Mouse (Mus musculus) liver, embryonic 12.5 days (tissue): ENCODE results near the gene Fam32a. TPM values are rescaled to one million over a fixed set of nuclear protein-coding genes. Genes with fewer than 3 reads are reported as not detected.

Experiments
- ATAC-seq: fragments of 200-750 bp; cut with Nextera tagmentation; 2 replicates; pipeline ENCODE4 v1.8.0; 2017; ENCODE audit warnings: moderate number of reproducible peaks, mild to moderate bottlenecking, moderate library complexity
- H3K27ac ChIP-seq: fragments of 300-500 bp; sonication (generic); 2 replicates; pipeline ENCODE4 v1.5.1; 2016; ENCODE audit warnings: mild to moderate bottlenecking
- H3K27me3 ChIP-seq: fragments of 300-500 bp; sonication (generic); replicated peaks from 2 replicates; pipeline ENCODE4 v1.6.1; 2016; ENCODE audit warnings: mild to moderate bottlenecking, moderate library complexity
- H3K36me3 ChIP-seq: fragments of 300-500 bp; sonication (generic); 2 replicates; pipeline ENCODE4 v1.6.1; 2016; ENCODE audit warnings: mild to moderate bottlenecking, moderate library complexity
- H3K4me1 ChIP-seq: fragments of 300-500 bp; sonication (generic); 2 replicates; pipeline ENCODE4 v1.6.1; 2016
- H3K4me2 ChIP-seq: fragments of 300-500 bp; sonication (generic); 2 replicates; pipeline ENCODE4 v1.6.1; 2016; ENCODE audit warnings: mild to moderate bottlenecking, moderate library complexity
- H3K4me3 ChIP-seq: fragments of 300-500 bp; sonication (generic); 2 replicates; pipeline ENCODE4 v1.5.1; 2016; ENCODE audit warnings: mild to moderate bottlenecking, moderate library complexity
- H3K9ac ChIP-seq: fragments of 300-500 bp; sonication (generic); 2 replicates; pipeline ENCODE4 v1.6.1; 2016; ENCODE audit warnings: mild to moderate bottlenecking, moderate library complexity
- H3K9me3 ChIP-seq: fragments of 300-500 bp; sonication (generic); replicated peaks from 2 replicates; pipeline ENCODE4 v1.6.1; 2016; ENCODE audit warnings: mild to moderate bottlenecking, moderate library complexity
- WGBS: fragments of 180-500 bp; shearing (Covaris S2); methylation state at CpG from one replicate; pipeline ENCODE4 v1.1.7; 2016; ENCODE audit not compliant: insufficient replicate concordance; 5-methylcytosine and 5-hydroxymethylcytosine counted together
- polyA plus RNA-seq: library from polyadenylated mRNA; unstranded; fragments of >200 nt; fragmentation: Nextera tagmentation; extraction: Ambion mirVana; gene quantifications from 2 replicates; pipeline ENCODE4 v1.2.1, GENCODE M21; 2016

Fam32a gene
- 42.7 and 43.0 TPM in 2 replicates for polyA plus RNA-seq

- 6% methylated on average over 39 of the region's 39 CpGs for WGBS
- Histone ChIP-seq H3K27ac (peak within 1 kb of the TSS; percentile 92), H3K36me3 (peaks cover 37% of the 10 kb centered on the region), H3K9me3 (no peaks in the 10 kb centered on the region), H3K4me3 (peak within 1 kb of the TSS; percentile 92), H3K27me3 (no peaks in the 10 kb centered on the region; the same call in 1 of the 2 replicates), H3K4me1 (peaks cover 19% of the 10 kb centered on the region), H3K4me2 (peak within 1 kb of the TSS; percentile 89), H3K9ac (peak within 1 kb of the TSS; percentile 90)
- ATAC-seq, result peak; percentile 97
These were observed at the start of gene Fam32a for GRCm38 (mm10) chr8:72219541-72220363. Gene Fam32a (plus strand): TSS chr8:72219730.

GRCm38 (mm10) chr8:72177346-72177925 lies 42.1 kb upstream of the Fam32a start:
- Histone ChIP-seq H3K9me3 (no peaks in the 10 kb centered on the region), H3K27me3 (no peaks in the 10 kb centered on the region), H3K27ac (no peak overlapping the region), H3K4me2 (no peak overlapping the region), H3K36me3 (peaks cover 98% of the 10 kb centered on the region), H3K4me3 (no peak overlapping the region), H3K4me1 (no peaks in the 10 kb centered on the region), H3K9ac (no peak overlapping the region)
- ATAC-seq, result peak; percentile 37; the same call in 1 of the 2 replicates
- WGBS, result 63% methylated on average over 5 of the region's 5 CpGs

GRCm38 (mm10) chr8:72183554-72184202 lies 35.9 kb upstream of the Fam32a start:
- 58% methylated on average over 2 of the region's 2 CpGs for WGBS
- Histone ChIP-seq H3K9me3 (no peaks in the 10 kb centered on the region), H3K4me2 (no peak overlapping the region), H3K9ac (no peak overlapping the region), H3K36me3 (peaks cover 36% of the 10 kb centered on the region), H3K4me3 (no peak overlapping the region), H3K27me3 (no peaks in the 10 kb centered on the region), H3K27ac (no peak overlapping the region), H3K4me1 (no peaks in the 10 kb centered on the region)
- no peak for ATAC-seq

GRCm38 (mm10) chr8:72187793-72188331 lies 31.7 kb upstream of the Fam32a start:
- Histone ChIP-seq H3K27me3 (no peaks in the 10 kb centered on the region), H3K36me3 (no peaks in the 10 kb centered on the region), H3K9ac (no peak overlapping the region), H3K4me1 (no peaks in the 10 kb centered on the region), H3K4me2 (no peak overlapping the region), H3K9me3 (no peaks in the 10 kb centered on the region), H3K27ac (no peak overlapping the region), H3K4me3 (no peak overlapping the region)
- ATAC-seq, result no peak
- WGBS, result 71% methylated on average over 2 of the region's 2 CpGs

- Histone ChIP-seq H3K9me3 (no peaks in the 10 kb centered on the region), H3K4me3 (peak within 1 kb of the TSS; percentile 10; the same call in 1 of the 2 replicates), H3K4me1 (no peaks in the 10 kb centered on the region), H3K9ac (no peak within 1 kb of the TSS), H3K27ac (no peak within 1 kb of the TSS), H3K36me3 (no peaks in the 10 kb centered on the region), H3K4me2 (0 out of 2 replicates have a peak within 1 kb of the TSS, but pooled peaks have one; percentile 8), H3K27me3 (no peaks in the 10 kb centered on the region)
- ATAC-seq, result no peak
- WGBS, result 59% methylated on average over 12 of the region's 12 CpGs
These were observed 29.9 kb upstream of the Fam32a start, which contains the start of gene Hsh2d for GRCm38 (mm10) chr8:72189417-72190214. Gene Hsh2d (plus strand): TSS chr8:72189638.

- Histone ChIP-seq H3K4me2 (no peak overlapping the region), H3K9ac (no peak overlapping the region), H3K27me3 (no peaks in the 10 kb centered on the region), H3K4me3 (no peak overlapping the region), H3K4me1 (no peaks in the 10 kb centered on the region), H3K9me3 (no peaks in the 10 kb centered on the region), H3K27ac (no peak overlapping the region), H3K36me3 (no peaks in the 10 kb centered on the region)
- WGBS, result 59% methylated on average over 2 of the region's 2 CpGs
- ATAC-seq, result no peak
These were observed 29.4 kb upstream of the Fam32a start for GRCm38 (mm10) chr8:72190215-72190539.

- no peak for ATAC-seq
- Histone ChIP-seq H3K9ac (no peak overlapping the region), H3K27ac (no peak overlapping the region), H3K4me1 (no peaks in the 10 kb centered on the region), H3K27me3 (no peaks in the 10 kb centered on the region), H3K4me3 (no peak overlapping the region), H3K9me3 (no peaks in the 10 kb centered on the region), H3K36me3 (no peaks in the 10 kb centered on the region), H3K4me2 (no peak overlapping the region)
These were observed 27.5 kb upstream of the Fam32a start for GRCm38 (mm10) chr8:72192065-72192464.

- no peak overlapping the region for H3K4me2 ChIP-seq
- H3K36me3 ChIP-seq, result no peaks in the 10 kb centered on the region
- H3K4me1 ChIP-seq, result no peaks in the 10 kb centered on the region
- no peak overlapping the region for H3K27ac ChIP-seq
- no peak overlapping the region for H3K9ac ChIP-seq
- peak; percentile 40; the same call in 1 of the 2 replicates for ATAC-seq
- H3K4me3 ChIP-seq, result no peak overlapping the region
- H3K27me3 ChIP-seq, result no peaks in the 10 kb centered on the region
- WGBS, result 44% methylated on average over 8 of the region's 8 CpGs
- H3K9me3 ChIP-seq, result peaks cover 6% of the 10 kb centered on the region
These were observed 21.5 kb upstream of the Fam32a start for GRCm38 (mm10) chr8:72197997-72198396.

- Histone ChIP-seq H3K36me3 (no peaks in the 10 kb centered on the region), H3K9me3 (peaks cover 2% of the 10 kb centered on the region; the same call in 1 of the 2 replicates), H3K9ac (no peak overlapping the region), H3K4me2 (no peak overlapping the region), H3K4me1 (no peaks in the 10 kb centered on the region), H3K27me3 (no peaks in the 10 kb centered on the region; the same call in 1 of the 2 replicates), H3K27ac (no peak overlapping the region), H3K4me3 (no peak overlapping the region)
- 58% methylated on average over 1 of the region's 1 CpGs for WGBS
- no peak for ATAC-seq
These were observed 10.9 kb upstream of the Fam32a start for GRCm38 (mm10) chr8:72208582-72208981.

GRCm38 (mm10) chr8:72210222-72210621 lies 9.3 kb upstream of the Fam32a start:
- Histone ChIP-seq H3K36me3 (no peaks in the 10 kb centered on the region), H3K9me3 (no peaks in the 10 kb centered on the region), H3K9ac (no peak overlapping the region), H3K27ac (no peak overlapping the region), H3K4me3 (no peak overlapping the region), H3K4me2 (no peak overlapping the region), H3K4me1 (no peaks in the 10 kb centered on the region), H3K27me3 (no peaks in the 10 kb centered on the region; the same call in 1 of the 2 replicates)
- no peak for ATAC-seq
- WGBS, result 60% methylated on average over 4 of the region's 4 CpGs

- Histone ChIP-seq H3K27ac (no peak overlapping the region), H3K4me3 (no peak overlapping the region), H3K36me3 (no peaks in the 10 kb centered on the region), H3K4me1 (no peaks in the 10 kb centered on the region), H3K4me2 (no peak overlapping the region), H3K9me3 (no peaks in the 10 kb centered on the region), H3K9ac (no peak overlapping the region), H3K27me3 (no peaks in the 10 kb centered on the region; the same call in 1 of the 2 replicates)
- no peak for ATAC-seq
- 24% methylated on average over 2 of the region's 2 CpGs for WGBS
These were observed 8.8 kb upstream of the Fam32a start for GRCm38 (mm10) chr8:72210710-72211109.
